Mouse (Mus musculus): ENCODE measurements around the gene Mpo.

Mpo gene

DNA sequence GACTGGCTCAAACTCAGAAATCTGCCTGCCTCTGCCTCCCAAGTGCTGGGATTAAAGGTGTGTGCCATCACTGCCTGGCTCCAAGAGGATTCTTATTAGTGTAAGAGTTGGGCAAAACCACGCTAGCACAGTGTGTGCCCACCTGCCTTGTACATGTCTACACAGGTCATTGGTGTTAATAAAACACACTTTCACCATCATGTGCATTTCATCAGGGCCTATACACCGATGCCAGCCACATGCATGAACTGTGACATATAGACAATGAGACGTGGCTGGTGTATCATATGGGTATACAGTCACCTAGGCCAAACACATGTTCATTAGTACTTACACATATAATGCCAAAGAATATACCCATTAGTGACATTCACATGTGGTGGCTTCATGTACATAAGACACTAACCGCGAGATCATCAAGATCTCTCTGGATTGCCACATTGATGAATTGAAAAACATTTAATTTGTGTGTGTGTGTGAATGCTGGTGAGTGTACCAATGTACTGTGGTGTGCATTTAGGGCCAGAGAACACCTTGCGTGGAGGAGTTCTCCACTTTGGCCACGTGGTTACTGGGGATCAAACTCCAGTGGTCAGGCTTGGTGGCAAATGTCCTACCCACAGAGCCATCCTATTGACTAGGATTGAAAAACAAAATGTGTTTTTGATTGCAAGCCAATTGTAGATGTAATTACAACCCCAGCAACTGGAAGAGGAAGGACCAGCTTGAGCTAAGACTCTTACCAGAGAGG, 35.0 kb upstream of the Mpo start:
- DNase-seq = peak in 1 of 2 experiments; percentile 54

DNA sequence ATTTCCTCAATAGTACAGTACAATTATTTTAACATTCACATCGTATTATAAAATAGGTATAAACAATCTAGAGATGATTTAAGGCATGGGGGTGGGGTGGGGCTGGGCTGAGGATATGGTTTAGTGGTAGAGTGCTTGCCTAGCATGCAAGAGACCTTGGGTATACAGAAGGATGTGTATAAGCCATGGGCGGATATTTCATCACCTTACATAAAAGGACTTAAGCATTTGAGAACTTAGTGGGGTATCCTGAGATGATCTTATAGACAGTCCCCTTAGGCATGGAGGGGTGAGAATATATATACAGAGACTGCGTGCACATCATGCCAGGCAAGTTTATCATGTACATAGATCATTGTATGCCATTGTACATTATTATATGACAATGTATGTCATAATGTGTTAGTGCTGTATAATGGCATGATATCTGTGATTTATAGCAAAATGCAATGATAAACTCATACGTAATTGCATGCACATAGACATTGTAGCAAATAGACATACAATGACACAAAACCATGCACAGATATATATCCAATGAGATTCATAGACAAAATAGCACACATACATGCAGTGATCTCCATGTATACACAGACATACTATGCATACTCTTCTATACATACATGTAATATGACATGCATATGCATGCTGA, 34.3 kb upstream of the Mpo start:
- no peak for DNase-seq

DNA sequence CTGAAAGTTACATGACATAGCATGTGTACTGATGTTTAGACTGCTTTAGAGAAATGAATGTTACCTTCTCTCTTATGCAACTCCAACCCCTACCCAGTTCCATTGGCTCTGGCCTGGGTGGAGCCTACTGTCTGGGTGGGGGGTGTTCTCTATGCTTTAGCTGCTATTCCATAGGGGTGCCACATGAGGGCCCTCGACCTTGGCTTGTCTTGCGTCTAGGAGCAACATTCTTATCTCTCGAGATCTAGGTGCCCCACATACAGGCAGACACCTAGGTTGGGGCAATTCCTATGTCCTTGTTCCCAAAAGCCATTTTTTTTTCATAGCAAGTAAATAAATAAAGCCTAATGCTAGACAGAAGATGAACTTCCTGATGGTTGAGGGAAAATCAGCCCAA, 33.8 kb upstream of the Mpo start:
- DNase-seq = peak; percentile 58 to 73

DNA sequence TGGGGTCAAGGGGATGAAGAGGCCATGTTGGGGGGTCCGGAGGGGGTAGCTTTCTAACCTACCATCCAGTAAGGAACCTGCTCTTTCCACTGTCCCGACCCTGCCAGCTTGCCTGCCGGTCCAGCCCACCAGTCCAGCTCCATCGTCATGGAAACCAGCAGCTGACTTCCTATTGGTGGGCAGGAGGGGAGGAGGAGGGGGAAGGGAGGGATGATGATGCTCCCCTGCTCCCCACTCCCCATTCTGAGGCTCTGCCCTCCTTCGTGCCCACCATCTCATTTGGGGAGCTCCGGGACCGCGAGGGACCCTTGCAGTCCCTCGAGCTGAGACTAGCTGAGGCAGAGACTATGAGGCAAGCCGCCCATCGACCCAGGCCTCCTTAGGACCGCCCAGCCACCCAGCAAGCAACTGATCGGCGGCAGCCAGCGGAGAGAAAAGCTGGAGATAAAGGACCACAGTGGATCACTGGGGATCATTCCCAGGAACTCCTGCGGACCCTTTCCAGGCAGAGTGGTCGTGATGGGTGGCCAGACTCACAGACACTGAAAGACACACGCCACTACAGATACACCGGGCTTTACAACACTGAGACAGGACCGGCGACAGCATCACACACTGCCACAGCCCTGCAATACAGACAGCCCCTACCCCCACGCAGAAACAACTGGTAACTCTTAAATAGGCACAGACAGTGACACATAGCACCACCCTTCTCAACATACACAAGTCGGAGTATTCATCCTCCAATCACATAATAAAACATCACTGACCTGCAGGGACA, 32.9 kb upstream of the Mpo start, which contains the start of gene Tspoap1:
Gene Tspoap1 (plus strand): TSS at position 241 of the 781 bp plus-strand sequence.
- no peak for DNase-seq

DNA sequence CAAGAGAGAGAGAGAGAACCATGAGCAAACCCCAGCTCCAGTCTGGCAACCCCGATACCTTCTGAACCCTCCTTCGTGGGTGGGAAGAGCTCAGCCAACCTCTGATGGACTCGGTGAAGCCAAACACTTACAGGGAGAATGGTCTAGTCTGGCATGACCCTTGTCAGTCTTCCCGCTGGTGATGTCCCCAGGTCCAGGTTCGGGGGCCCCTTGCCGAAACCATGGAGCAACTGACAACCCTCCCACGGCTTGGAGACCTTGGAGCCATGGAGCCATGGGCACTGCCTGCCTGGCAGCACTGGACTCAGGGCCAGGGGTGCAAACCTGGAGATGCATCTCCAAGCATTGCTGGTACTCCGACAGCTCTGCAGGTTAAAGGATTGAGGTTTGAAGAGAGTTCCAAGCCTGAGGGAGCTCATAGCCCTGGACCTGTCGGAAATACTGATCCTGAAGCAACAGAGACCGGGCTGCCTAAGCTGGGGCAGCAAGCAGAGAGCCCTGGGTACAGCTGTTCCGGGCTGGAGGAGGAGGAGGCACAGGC, 32.1 kb upstream of the Mpo start:
- no peak for DNase-seq

DNA sequence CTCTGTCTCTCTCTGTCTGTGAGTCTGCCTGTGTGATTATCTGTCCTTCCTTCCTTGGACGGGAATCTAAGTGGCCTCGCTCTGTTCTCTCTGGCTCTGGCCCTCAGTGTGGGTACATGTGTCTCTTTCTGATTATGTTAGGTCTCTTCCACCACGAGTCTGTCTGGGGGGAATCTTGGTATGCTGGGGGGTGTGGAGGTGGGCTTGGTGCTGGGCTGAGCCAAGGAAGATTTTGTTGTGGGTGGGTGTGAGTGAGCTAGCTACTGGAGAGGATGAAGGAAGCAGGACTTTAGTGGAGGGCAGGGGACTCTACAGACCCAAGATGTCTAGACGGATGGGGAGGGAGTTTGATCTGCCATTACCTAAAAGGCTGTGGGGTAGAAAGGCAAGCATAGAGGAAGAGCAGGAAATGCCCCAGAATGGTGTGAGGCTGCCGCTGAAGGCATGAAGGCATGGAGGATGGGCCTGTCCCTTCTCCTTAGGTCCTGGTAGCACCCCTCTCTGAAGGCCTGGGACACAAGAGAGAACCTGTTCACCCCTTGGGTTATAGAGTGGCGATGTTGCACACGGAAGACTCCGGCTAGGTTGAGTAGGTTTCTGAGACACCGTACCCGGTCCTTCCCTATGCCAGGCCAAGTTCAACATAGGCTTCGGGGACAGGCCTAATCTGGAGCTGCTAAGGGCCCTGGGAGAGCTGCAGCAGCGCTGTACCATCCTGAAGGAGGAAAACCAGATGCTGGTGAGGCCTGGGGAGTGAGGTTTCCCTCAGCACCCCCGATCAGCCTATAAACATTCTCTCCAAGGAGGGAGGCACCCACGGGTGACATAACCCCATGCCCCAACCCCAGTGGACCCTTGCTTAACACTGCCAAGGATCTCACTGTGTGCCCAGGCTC, 31.3 kb upstream of the Mpo start:
- no peak for DNase-seq

DNA sequence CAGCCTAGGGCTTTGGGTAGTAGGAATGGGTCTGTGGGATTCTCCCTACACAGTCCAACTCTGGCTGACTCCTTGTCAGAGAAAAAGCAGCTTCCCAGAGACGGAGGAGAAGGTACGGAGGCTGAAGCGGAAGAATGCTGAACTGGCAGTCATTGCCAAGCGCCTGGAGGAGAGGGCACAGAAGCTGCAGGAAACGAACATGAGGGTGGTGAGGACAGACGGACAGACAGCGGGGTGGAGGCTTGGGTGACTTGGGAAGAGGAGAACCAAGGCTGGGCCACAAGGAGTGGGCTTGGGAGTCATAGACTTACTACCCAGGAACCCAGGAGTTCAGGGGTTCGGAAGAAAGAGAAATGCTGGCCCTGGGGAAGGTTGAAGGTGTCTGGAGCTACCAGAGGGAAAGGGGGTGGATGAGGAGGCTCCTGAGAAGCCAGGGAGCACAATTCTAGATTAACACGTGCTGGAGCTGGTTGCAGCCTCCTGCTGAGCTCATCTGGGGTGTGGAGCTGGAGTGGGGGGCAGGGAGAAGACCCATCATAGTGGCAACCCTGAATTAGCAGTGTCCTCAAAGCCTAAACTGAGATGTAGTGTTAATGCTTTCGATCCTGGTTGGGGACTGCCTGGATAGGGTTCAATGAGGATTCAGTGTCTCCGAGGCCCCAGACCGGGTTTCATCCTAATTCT, 30.5 kb upstream of the Mpo start:
- DNase-seq = no peak

DNA sequence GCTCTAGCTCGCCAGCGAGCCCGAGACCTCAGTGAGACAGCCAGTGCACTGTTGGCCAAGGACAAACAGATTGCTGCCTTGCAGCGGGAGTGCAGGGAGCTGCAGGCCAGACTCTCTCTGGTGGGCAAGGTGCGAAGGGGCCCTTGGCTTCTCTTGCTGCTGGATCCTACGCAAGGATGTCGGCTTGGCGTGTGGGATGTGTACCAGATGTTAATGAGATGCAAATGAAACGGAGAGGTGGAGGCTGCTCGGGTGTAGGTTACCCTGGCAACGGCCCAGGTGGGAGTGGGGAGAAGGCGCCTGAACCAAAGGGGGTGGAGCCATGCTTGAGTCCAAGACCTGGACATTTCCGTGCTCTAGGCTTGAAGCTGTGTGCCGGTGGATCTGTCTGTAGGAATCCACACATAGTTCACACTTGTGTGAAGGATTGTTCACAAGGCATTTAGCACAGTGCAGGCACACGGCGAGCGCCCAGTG, 29.8 kb upstream of the Mpo start:
- DNase-seq = no peak

DNA sequence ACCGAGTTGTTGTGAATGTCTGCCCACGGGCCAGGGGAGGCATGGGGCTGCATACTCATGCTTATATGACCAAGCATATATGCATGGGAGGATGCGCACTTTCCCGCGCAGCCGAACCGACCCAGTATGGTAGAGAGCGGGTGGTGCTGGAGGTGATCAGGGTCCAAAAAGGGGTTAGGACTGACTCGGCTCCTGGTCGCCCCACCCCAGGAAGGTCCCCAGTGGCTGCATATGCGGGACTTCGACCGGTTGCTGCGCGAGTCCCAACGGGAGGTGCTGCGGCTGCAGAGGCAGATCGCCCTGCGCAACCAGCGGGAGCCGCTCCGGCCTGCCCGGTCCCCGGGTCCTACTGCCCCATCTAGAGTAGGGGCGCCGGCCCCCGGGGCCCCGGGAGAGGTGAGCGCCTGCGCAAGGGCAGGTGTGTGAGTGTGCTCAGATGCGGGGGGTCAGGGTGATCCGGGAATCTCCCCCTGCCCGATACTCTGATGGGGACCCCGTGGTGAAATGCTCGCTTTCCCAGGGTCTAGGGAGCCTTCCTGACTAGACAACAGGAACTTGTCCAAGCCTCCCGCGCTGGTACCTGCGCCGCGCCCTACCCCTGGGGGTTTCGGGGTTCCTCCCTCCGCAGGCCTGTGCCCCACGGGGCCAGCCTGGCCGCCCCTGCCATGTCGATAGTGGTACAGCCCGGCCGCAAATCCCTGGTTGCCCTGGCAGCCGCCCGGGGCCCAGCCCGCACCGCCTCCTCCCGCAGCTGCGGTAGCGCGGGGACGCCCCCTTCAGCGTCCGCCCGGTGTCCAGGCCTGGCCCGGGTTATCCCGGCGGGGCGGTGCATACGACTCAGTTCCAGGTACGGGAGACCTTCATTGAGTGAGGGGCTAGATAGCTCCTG, 29.1 kb upstream of the Mpo start:
- DNase-seq = peak; percentile 46 to 50

DNA sequence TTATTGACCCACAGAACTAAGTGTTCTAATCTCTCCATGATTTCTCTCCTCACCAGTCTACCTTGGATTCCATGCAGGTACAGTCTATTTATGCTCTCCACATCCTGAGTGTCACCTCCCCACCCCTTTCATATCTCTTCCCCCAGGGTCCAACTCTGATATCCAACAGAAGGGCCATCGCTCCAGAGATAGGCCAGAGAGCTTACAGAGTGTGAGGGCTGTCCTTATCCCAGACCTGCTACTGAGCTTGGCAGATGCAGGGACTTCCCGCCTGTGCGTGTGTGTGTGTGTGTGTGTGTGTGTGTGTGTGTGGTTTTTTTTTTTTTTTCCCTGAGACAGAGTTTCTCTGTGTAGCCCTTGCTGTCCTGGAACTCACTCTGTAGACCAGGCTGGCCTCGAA, 24.6 kb upstream of the Mpo start:
- no peak for DNase-seq

DNA sequence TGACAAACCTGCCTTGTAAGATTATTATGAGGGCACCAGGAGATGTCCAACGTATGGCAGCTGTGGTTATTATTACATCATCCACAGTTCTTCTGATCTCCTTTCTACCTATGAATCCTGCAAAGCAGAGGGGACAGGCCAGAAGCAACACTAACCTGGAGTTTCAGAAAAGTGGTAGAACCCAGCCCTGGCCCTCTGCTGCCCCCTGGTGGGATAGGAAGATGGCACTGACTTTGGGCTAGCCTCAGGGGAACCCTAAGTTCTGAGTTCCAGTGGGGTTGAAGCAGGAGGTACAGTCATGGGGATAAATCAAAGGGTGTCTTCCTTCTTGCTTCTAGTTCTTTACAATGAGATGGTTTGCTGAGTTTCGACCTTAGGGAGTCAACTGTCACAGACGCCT, 22.4 kb upstream of the Mpo start:
- DNase-seq = peak; percentile 65 to 91

DNA sequence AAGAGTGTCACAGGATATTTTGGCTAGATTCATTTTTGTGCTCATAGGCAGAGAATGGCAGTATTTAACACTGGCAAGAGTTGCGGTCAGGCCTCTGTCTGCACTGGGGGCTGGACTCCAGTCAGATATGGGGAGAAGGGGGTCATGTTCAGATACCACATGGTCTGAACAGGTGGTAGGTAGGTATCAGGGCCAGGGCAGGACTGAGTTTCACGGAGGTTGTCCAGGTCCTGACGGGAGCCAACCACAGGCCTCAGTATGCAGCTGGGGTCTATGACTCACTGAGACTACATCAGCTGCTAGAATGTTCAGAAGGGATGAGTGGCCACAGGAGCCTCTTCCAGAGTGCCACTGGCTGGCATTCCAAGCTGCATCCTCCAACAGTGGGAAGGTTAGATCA, 21.0 kb upstream of the Mpo start:
- DNase-seq = no peak

DNA sequence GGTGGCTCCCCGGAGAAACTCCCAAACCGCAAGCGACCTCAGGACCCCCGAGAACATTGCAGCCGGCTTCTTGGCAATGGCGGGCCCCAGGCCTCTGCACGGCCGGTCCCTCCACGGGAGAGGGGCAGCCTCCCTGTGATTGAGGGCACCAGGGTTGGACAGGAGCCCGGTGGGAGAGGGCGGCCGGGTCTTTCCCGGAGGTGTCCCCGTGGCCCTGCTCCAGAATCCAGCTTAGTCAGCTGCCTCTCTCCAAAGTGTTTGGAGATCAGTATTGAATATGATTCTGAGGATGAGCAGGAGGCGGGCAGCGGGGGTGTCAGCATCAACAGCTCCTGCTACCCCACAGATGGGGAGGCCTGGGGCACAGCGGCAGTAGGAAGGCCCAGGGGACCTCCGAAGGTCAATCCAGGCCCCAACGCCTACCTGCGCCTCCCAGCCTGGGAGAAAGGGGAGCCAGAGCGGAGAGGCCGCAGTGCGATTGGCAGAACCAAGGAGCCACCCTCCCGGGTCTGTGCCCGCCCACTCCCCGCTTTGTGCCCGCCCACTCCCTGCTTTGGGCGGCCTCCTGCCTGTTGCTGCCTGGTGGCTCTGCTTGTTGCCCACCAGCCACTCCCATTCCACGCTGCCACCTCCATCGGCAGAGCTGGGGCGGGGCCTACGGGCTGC, 15.1 kb upstream of the Mpo start:
- no peak for DNase-seq

DNA sequence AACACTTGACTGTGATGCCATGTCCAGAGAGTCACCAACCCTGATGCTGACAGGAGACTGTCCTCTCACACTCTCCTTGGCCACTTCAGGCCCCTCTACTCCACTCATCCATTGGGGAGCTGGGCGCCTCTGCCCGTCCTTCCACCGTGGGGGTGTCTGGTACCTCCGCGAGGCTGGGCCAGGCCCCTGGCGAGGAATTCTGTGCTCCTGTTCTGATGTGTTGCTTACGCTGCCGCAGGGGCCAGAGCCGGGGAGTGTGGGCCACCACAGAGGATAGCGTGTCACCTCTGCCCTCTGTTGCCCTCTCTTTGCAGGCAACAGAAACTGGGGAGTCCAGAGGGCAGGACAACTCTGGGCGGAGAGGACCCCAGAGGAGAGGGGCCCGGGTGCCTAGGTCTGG, 14.5 kb upstream of the Mpo start:
- no peak for DNase-seq

DNA sequence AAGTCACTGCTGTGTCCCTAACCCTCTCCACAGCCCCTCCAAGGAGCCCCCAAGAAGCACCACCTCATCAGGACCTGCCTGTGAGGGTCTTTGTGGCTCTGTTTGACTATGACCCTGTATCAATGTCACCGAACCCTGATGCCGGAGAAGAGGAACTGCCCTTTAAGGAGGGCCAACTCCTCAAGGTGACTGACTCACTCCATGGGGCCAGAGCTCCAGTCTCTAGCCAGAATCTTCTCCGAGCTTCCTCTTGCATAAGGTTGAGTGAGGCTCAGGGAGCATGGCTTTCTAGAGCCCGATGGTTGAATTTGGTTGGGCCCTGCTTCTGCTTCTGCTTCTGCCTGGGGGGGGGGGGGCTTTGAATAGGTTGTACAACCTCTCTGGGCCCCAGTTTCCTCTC, 14.0 kb upstream of the Mpo start:
- no peak for DNase-seq

DNA sequence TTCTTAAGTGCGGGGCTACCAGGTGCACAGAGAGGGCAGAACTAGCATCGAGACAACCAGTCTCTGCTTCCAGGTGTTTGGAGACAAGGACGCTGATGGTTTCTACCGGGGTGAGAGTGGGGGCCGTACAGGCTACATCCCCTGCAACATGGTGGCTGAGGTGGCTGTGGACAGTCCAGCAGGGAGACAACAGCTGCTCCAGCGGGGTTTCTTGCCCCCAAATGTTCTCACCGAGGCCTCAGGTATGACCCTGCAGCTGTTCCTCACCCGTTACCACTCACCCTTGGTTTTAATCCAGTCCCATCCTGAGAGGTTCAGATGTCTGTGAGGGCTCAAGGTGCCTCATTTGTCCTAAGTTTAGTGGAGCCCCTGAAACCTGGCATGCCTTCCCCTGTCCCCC, 13.3 kb upstream of the Mpo start:
- DNase-seq = no peak

DNA sequence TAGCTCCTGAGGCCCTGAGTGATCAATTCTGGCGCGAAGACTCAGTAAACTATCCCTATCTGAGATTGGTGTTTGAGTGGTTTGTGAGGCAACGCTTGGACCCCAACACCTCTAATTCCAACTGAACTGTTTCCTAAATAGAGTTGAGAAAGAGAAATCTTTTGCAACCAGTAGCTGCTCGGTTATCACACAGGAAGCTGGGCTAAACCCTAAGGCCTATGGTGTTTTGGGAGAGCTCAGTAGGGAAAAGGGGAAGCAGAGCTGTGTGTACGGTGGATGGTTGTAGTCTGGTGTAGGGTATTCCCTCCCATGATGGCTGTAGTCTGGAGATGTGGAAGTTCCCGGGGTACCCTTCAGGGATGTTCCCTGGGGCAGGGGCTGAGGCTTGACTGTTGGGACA, 3.3 kb upstream of the Mpo start:
- no peak for DNase-seq

DNA sequence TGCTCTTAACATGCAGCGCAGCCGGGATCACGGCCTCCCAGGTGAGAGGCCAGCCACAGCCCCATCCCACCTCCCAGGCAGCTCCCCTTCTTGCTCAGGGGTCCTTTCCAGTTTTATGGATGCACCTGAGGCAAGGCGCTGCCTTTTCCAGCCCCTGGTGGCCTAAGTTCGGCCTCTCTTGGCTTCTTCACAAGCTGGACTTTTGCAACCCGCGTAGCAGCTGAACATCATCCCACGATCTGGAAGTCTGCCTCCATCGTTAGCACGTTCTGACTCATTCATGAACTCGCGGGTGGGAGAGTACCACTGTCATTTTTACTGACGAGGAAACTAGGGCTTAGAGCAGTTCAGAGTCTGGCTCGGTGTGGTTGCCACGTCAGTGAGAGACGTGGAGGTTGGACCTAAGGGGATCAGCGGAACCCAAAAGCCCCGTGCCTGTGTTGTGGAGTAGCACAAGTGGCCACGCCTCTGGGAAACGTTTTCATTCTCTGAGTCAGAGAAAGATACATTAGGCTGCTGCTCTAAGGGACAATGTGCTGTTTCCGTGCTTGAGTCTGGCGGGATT, 8.4 kb downstream of the Mpo start:
- DNase-seq = no peak

DNA sequence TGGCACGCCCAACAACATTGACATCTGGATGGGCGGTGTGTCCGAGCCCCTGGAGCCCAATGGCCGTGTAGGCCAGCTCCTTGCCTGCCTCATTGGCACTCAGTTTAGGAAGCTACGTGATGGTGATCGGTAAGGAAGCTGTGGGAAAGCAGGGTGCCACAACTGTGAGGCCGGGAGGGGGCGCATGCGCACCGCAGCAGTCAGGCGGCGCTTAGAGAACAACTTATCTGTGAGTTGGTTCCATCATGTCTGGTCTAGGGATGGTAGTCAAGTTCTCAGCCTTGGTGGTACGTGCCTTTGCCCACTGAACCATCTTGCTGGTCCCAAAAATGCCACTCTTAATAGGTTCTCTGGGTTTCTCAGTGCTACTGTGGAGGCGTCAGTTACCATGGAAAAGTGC, 9.2 kb downstream of the Mpo start:
- DNase-seq = no peak

DNA sequence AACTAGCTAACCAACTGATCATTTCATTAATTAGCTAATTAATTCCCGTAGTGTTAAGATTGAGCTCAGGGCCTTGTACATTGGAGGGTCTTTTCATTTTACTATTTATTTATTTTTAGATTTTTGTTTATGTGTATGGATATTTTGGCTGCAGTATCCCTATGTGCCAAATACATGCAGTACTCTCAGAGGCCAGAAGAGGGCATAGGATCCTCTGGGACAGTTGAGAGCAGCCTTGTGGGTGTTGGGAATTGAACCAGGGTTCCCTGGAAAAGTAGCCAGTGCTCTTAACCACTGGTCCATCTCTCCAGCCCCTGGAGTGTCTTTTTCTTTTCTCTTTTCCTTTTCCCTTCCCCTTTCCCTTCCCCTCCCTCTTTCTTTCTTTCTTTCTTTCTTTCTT, 12.1 kb downstream of the Mpo start:
- peak in 1 of 2 experiments; percentile 34 for DNase-seq
